Mouse (Mus musculus): ENCODE measurements around the gene Arhgap15. TPM values are rescaled to one million over a fixed set of nuclear protein-coding genes. Genes with fewer than 3 reads are reported as not detected.
"Not testable (repeated sequence)": the region's sequence is repeated elsewhere in the genome, so short reads cannot be mapped to it uniquely, and the experiment has no call there.

Arhgap15 gene
- polyA plus RNA-seq, 1 experiment from 2014 or later = 0.77 TPM

- Histone ChIP-seq H3K27me3 (ENCODE audit: control insufficient read depth, insufficient read depth, low read length) (no peaks in the 10 kb centered on the region), H3K27ac (replicated peaks in 1 of 2; ENCODE audit: control insufficient read depth in 1 of 2, insufficient read depth in 1 of 2, low read depth in 2 of 2, low read length in 2 of 2) (no peak overlapping the region)
- 46% methylated on average over 3 of the region's 3 CpGs for WGBS
Observed at GRCm38 (mm10) chr2:43732396-43732795, 16.2 kb upstream of the Arhgap15 start.

DNA sequence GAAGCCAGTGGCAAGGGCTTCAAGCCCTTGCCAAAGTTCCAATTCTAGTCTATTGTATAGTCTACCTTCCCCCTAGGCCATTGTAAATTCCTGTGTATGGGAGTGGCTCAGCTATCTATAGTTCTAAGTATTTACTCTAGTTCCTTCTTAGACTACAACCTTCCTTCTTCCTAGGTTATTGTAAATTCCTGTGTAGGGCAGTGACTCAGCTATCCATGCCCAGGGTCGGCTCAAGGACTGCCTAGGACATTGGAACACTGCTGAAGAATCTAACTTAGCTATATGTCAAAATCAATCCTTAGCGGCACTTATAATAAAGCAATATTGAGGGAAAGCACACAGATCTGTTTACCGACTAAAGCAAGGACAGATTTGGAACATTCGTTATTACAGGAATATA lies 13.6 kb upstream of the Arhgap15 start:
- H3K27ac ChIP-seq (replicated peaks in 1 of 2; ENCODE audit: control insufficient read depth in 1 of 2, insufficient read depth in 1 of 2, low read depth in 2 of 2, low read length in 2 of 2); H3K4me3 ChIP-seq (ENCODE audit: control insufficient read depth in 1 of 2, insufficient read depth in 1 of 2, low read depth in 1 of 2, low read length in 2 of 2); ATAC-seq (ENCODE audit: insufficient number of reproducible peaks, insufficient read depth, low FRiP score, low read depth); H3K36me3 ChIP-seq (ENCODE audit: control insufficient read depth, insufficient read depth, low read length); H3K4me1 ChIP-seq (ENCODE audit: control insufficient read depth in 2 of 2, insufficient read depth in 2 of 2, low read length in 2 of 2); H3K9me3 ChIP-seq (ENCODE audit: control insufficient read depth, low read length); H3K27me3 ChIP-seq (ENCODE audit: control insufficient read depth, insufficient read depth, low read length); H3K9ac ChIP-seq (ENCODE audit: low read length); H3K4me2 ChIP-seq (ENCODE audit: low read length): not testable (repeated sequence)
- WGBS = 86% methylated on average over 4 of the region's 4 CpGs

More at GRCm38 (mm10) chr2:43732396-43732795, 16.2 kb upstream of the Arhgap15 start:
- Histone ChIP-seq H3K4me1 (ENCODE audit: control insufficient read depth in 2 of 2, insufficient read depth in 2 of 2, low read length in 2 of 2) (no peaks in the 10 kb centered on the region), H3K4me3 (ENCODE audit: control insufficient read depth in 1 of 2, insufficient read depth in 1 of 2, low read depth in 1 of 2, low read length in 2 of 2) (no peak overlapping the region), H3K4me2 (ENCODE audit: low read length) (no peak overlapping the region), H3K9me3 (ENCODE audit: control insufficient read depth, low read length) (no peaks in the 10 kb centered on the region), H3K9ac (ENCODE audit: low read length) (no peak overlapping the region), H3K36me3 (ENCODE audit: control insufficient read depth, insufficient read depth, low read length) (no peaks in the 10 kb centered on the region)
- no peak for ATAC-seq (ENCODE audit: insufficient number of reproducible peaks, insufficient read depth, low FRiP score, low read depth)

GRCm38 (mm10) chr2:43737546-43737945 lies 11.1 kb upstream of the Arhgap15 start:
- H3K4me3 ChIP-seq (ENCODE audit: control insufficient read depth in 1 of 2, insufficient read depth in 1 of 2, low read depth in 1 of 2, low read length in 2 of 2) = no peak overlapping the region
- no peaks in the 10 kb centered on the region for H3K9me3 ChIP-seq (ENCODE audit: control insufficient read depth, low read length)
- no peaks in the 10 kb centered on the region for H3K36me3 ChIP-seq (ENCODE audit: control insufficient read depth, insufficient read depth, low read length)
- H3K9ac ChIP-seq (ENCODE audit: low read length) = no peak overlapping the region
- WGBS = 80% methylated on average over 7 of the region's 7 CpGs
- no peak overlapping the region for H3K4me2 ChIP-seq (ENCODE audit: low read length)
- H3K27ac ChIP-seq (replicated peaks in 1 of 2; ENCODE audit: control insufficient read depth in 1 of 2, insufficient read depth in 1 of 2, low read depth in 2 of 2, low read length in 2 of 2) = no peak overlapping the region
- no peaks in the 10 kb centered on the region for H3K4me1 ChIP-seq (ENCODE audit: control insufficient read depth in 2 of 2, insufficient read depth in 2 of 2, low read length in 2 of 2)
- ATAC-seq (ENCODE audit: insufficient number of reproducible peaks, insufficient read depth, low FRiP score, low read depth) = no peak
- H3K27me3 ChIP-seq (ENCODE audit: control insufficient read depth, insufficient read depth, low read length) = no peaks in the 10 kb centered on the region

DNA sequence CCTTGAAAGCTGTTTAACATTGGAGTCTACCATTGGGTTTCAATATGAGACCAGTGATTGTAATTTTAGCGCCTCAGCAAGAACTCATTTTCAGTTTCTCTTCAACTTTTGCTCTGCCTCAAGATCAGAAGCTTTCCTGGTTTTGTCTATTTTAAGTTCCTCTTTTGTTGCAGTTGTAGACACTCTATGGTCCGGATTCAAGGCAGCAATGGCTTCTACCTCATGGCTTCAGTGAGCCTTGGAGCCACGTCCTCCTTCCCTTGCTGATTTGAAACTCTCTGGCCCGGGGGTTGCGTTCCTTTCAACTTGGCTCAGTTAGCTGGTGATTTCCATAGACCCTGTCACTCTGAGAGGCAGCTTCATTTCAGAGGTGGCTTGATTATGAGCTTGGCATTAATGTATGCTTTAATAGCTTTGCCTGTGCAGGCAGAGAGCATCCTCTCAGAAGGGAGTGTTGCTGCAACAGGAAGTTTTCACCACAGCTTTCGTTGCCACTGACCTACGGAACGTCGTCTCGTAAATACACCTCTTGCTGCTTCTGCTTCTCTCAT lies 10.0 kb upstream of the Arhgap15 start:
- Histone ChIP-seq H3K9ac (ENCODE audit: low read length) (no peak overlapping the region), H3K36me3 (ENCODE audit: control insufficient read depth, insufficient read depth, low read length) (no peaks in the 10 kb centered on the region), H3K27ac (replicated peaks in 1 of 2; ENCODE audit: control insufficient read depth in 1 of 2, insufficient read depth in 1 of 2, low read depth in 2 of 2, low read length in 2 of 2) (no peak overlapping the region), H3K4me1 (ENCODE audit: control insufficient read depth in 2 of 2, insufficient read depth in 2 of 2, low read length in 2 of 2) (no peaks in the 10 kb centered on the region), H3K9me3 (ENCODE audit: control insufficient read depth, low read length) (no peaks in the 10 kb centered on the region), H3K4me3 (ENCODE audit: control insufficient read depth in 1 of 2, insufficient read depth in 1 of 2, low read depth in 1 of 2, low read length in 2 of 2) (no peak overlapping the region), H3K4me2 (ENCODE audit: low read length) (no peak overlapping the region), H3K27me3 (ENCODE audit: control insufficient read depth, insufficient read depth, low read length) (no peaks in the 10 kb centered on the region)
- no peak for ATAC-seq (ENCODE audit: insufficient number of reproducible peaks, insufficient read depth, low FRiP score, low read depth)
- 83% methylated on average over 10 of the region's 10 CpGs for WGBS

- Histone ChIP-seq H3K27ac (replicated peaks in 1 of 2; ENCODE audit: control insufficient read depth in 1 of 2, insufficient read depth in 1 of 2, low read depth in 2 of 2, low read length in 2 of 2) (no peak overlapping the region), H3K36me3 (ENCODE audit: control insufficient read depth, insufficient read depth, low read length) (no peaks in the 10 kb centered on the region), H3K9me3 (ENCODE audit: control insufficient read depth, low read length) (no peaks in the 10 kb centered on the region), H3K4me2 (ENCODE audit: low read length) (no peak overlapping the region), H3K4me3 (ENCODE audit: control insufficient read depth in 1 of 2, insufficient read depth in 1 of 2, low read depth in 1 of 2, low read length in 2 of 2) (no peak overlapping the region), H3K4me1 (ENCODE audit: control insufficient read depth in 2 of 2, insufficient read depth in 2 of 2, low read length in 2 of 2) (no peaks in the 10 kb centered on the region), H3K27me3 (ENCODE audit: control insufficient read depth, insufficient read depth, low read length) (no peaks in the 10 kb centered on the region), H3K9ac (ENCODE audit: low read length) (no peak overlapping the region)
- 69% methylated on average over 9 of the region's 9 CpGs for WGBS
- ATAC-seq (ENCODE audit: insufficient number of reproducible peaks, insufficient read depth, low FRiP score, low read depth) = no peak
Observed at GRCm38 (mm10) chr2:43739190-43739818, 9.3 kb upstream of the Arhgap15 start.

- Histone ChIP-seq H3K4me1 (ENCODE audit: control insufficient read depth in 2 of 2, insufficient read depth in 2 of 2, low read length in 2 of 2) (no peaks in the 10 kb centered on the region), H3K36me3 (ENCODE audit: control insufficient read depth, insufficient read depth, low read length) (no peaks in the 10 kb centered on the region), H3K9ac (ENCODE audit: low read length) (no peak overlapping the region), H3K27me3 (ENCODE audit: control insufficient read depth, insufficient read depth, low read length) (no peaks in the 10 kb centered on the region), H3K4me3 (ENCODE audit: control insufficient read depth in 1 of 2, insufficient read depth in 1 of 2, low read depth in 1 of 2, low read length in 2 of 2) (no peak overlapping the region), H3K9me3 (ENCODE audit: control insufficient read depth, low read length) (no peaks in the 10 kb centered on the region), H3K27ac (replicated peaks in 1 of 2; ENCODE audit: control insufficient read depth in 1 of 2, insufficient read depth in 1 of 2, low read depth in 2 of 2, low read length in 2 of 2) (no peak overlapping the region), H3K4me2 (ENCODE audit: low read length) (no peak overlapping the region)
- WGBS = 62% methylated on average over 3 of the region's 3 CpGs
- no peak for ATAC-seq (ENCODE audit: insufficient number of reproducible peaks, insufficient read depth, low FRiP score, low read depth)
Observed at GRCm38 (mm10) chr2:43749321-43749720, 697 bp downstream of the Arhgap15 start.

DNA sequence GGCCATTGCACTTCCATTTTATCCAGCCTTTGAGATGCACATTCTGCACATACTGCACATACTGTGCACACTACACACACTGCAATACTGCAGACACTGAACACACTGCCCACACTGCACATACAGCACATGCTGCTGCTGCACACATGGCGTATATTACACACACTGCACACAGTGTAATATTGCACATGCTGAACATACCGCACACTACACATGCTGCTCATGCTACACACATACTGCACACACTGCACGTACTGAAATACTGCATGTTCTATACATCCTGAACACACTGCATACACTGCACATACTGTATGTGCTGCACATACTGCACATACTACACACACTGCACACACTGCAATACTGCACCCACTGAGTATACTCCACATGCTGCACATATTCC lies 7.3 kb downstream of the Arhgap15 start:
- H3K4me1 ChIP-seq (ENCODE audit: control insufficient read depth in 2 of 2, insufficient read depth in 2 of 2, low read length in 2 of 2) = no peaks in the 10 kb centered on the region
- WGBS = 90% methylated on average over 3 of the region's 3 CpGs
- no peak overlapping the region for H3K4me3 ChIP-seq (ENCODE audit: control insufficient read depth in 1 of 2, insufficient read depth in 1 of 2, low read depth in 1 of 2, low read length in 2 of 2)
- no peaks in the 10 kb centered on the region for H3K36me3 ChIP-seq (ENCODE audit: control insufficient read depth, insufficient read depth, low read length)
- no peak overlapping the region for H3K9ac ChIP-seq (ENCODE audit: low read length)
- no peak overlapping the region for H3K4me2 ChIP-seq (ENCODE audit: low read length)
- H3K27me3 ChIP-seq (ENCODE audit: control insufficient read depth, insufficient read depth, low read length) = no peaks in the 10 kb centered on the region
- H3K27ac ChIP-seq (replicated peaks in 1 of 2; ENCODE audit: control insufficient read depth in 1 of 2, insufficient read depth in 1 of 2, low read depth in 2 of 2, low read length in 2 of 2) = no peak overlapping the region
- no peak for ATAC-seq (ENCODE audit: insufficient number of reproducible peaks, insufficient read depth, low FRiP score, low read depth)
- H3K9me3 ChIP-seq (ENCODE audit: control insufficient read depth, low read length) = no peaks in the 10 kb centered on the region

DNA sequence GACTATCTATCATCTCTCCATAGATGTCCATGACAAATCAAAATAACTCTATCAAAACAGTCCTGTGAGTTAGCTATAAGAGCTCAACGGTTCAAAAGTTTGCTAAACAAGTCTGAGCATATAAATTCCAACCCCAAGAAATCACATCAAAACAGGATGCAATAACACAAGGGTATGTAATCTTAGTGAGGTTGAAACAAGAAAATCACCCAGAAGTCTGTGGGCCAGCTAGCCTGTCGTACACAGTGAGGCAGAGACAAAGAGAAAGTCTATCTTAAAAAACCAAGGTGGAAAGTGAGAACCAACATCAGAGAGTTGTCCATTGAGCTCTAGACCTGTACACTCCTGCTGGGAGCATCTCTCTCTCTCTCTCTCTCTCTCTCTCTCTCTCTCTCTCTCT lies 8.0 kb downstream of the Arhgap15 start:
- no peak overlapping the region for H3K9ac ChIP-seq (ENCODE audit: low read length)
- no peak for ATAC-seq (ENCODE audit: insufficient number of reproducible peaks, insufficient read depth, low FRiP score, low read depth)
- WGBS = 66% methylated on average over 2 of the region's 2 CpGs

More for the DNA sequence above, 8.0 kb downstream of the Arhgap15 start:
- Histone ChIP-seq H3K4me1 (ENCODE audit: control insufficient read depth in 2 of 2, insufficient read depth in 2 of 2, low read length in 2 of 2) (no peaks in the 10 kb centered on the region), H3K4me3 (ENCODE audit: control insufficient read depth in 1 of 2, insufficient read depth in 1 of 2, low read depth in 1 of 2, low read length in 2 of 2) (no peak overlapping the region), H3K36me3 (ENCODE audit: control insufficient read depth, insufficient read depth, low read length) (no peaks in the 10 kb centered on the region), H3K4me2 (ENCODE audit: low read length) (no peak overlapping the region), H3K9me3 (ENCODE audit: control insufficient read depth, low read length) (no peaks in the 10 kb centered on the region), H3K27ac (replicated peaks in 1 of 2; ENCODE audit: control insufficient read depth in 1 of 2, insufficient read depth in 1 of 2, low read depth in 2 of 2, low read length in 2 of 2) (no peak overlapping the region), H3K27me3 (ENCODE audit: control insufficient read depth, insufficient read depth, low read length) (no peaks in the 10 kb centered on the region)
